Mouse (Mus musculus) G1E (cell line): Measurements from ENCODE around the gene Trim26.

Experiments used
- CTCF ChIP-seq: IDR thresholded peaks from 2 replicates; pipeline ENCODE4 v1.5.1; 2012; ENCODE audit warnings: low read depth, low read length, inconsistent platforms, mixed read lengths
- GATA1 ChIP-seq: IDR thresholded peaks from 2 replicates; pipeline ENCODE4 v1.6.1; 2012; ENCODE audit warnings: borderline replicate concordance, low read length, inconsistent platforms, mixed read lengths
- GATA2 ChIP-seq: IDR thresholded peaks from 2 replicates; pipeline ENCODE4 v1.6.1; 2012; ENCODE audit warnings: low read depth, low read length, inconsistent platforms, borderline replicate concordance
- POLR2AphosphoS5 ChIP-seq: IDR thresholded peaks from 2 replicates; pipeline ENCODE4 v1.6.1; 2012; ENCODE audit warnings: low read depth, low read length, inconsistent platforms; ENCODE audit not compliant: insufficient replicate concordance

GRCm38 (mm10) chr17:36799493-36799892 is 37.4 kb upstream of the Trim26 start:
- no peak for TF ChIP-seq GATA1
- no peak for TF ChIP-seq POLR2AphosphoS5
- no peak for TF ChIP-seq CTCF
- no peak for TF ChIP-seq GATA2
